Mouse (Mus musculus) neural tube, embryonic 10.5 days (tissue): Measurements from ENCODE around the gene Crtc1.
A peak's percentile ranks its signal among the peaks of the same experiment; 100 is the strongest.

Experiments
- DNase-seq: peaks from one replicate; pipeline ENCODE4 v3.0.0-alpha.2; 2017; ENCODE audit warnings: low spot score; ENCODE audit errors: extremely low spot score

Crtc1 gene

GRCm38 (mm10) chr8:70439055-70439847 is at the start of gene Crtc1:
Gene Crtc1 (minus strand): TSS chr8:70439579.
- peak; percentile 98 for DNase-seq

GRCm38 (mm10) chr8:70488931-70489470 is 49.6 kb upstream of the Crtc1 start:
- peak; percentile 52 for DNase-seq

- peak; percentile 76 for DNase-seq
Observed at GRCm38 (mm10) chr8:70487993-70488796, 48.8 kb upstream of the Crtc1 start.

DNA sequence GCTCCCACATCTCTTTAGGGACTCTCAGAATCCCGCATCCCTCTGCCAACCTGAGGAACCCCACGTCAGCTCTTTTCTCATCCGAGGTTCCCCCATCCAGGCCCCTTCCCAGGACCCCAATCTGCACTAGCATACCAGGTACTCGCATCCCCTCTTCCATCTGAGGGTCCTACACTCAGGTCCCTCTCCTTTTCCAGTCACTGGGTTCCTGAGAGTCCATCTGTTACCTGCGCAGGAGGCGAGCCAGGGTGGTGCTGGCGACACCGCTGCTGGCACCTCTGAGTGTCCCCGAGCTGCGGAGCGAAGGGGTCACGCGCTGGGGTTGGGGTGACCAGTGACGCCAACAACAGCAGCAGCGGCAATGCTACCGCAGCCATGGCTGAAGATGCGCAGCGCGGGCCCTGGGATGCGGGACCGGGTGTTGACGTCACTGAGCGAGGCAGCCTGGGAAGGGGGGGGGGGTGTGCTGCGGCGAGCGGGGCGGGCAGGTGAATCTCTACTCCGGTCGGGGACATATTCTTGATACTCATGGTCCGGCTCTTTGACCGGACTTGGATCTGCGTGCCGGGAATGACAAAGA is 47.7 kb upstream of the Crtc1 start, which contains the start of gene Tmem59l:
Gene Tmem59l, minus strand, starts transcription at position 418 of the 580 bp plus-strand sequence.
- DNase-seq = peak; percentile 37

GRCm38 (mm10) chr8:70486191-70486681 is 46.9 kb upstream of the Crtc1 start:
- no peak for DNase-seq

DNA sequence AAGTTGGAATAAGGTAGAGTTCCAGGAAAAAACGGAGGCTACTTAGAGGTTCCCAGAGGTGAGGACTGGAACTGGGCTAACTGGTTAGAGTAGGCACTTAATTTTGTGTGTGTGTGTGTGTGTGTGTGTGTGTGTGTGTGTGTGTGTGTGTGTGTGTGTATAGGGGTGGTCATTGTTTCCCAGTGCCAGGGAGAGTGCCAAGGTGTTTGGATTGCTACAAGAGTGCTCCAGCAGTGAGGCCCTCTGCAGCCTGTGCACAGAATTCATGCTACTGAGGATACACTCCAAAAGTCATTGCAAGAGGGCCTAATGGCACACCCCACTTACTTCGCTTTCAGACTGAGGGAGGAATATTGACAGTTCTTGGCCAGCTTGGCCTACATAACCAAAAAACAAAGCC is 43.6 kb upstream of the Crtc1 start:
- DNase-seq = no peak

GRCm38 (mm10) chr8:70481908-70482307 is 42.5 kb upstream of the Crtc1 start:
- DNase-seq = no peak

DNA sequence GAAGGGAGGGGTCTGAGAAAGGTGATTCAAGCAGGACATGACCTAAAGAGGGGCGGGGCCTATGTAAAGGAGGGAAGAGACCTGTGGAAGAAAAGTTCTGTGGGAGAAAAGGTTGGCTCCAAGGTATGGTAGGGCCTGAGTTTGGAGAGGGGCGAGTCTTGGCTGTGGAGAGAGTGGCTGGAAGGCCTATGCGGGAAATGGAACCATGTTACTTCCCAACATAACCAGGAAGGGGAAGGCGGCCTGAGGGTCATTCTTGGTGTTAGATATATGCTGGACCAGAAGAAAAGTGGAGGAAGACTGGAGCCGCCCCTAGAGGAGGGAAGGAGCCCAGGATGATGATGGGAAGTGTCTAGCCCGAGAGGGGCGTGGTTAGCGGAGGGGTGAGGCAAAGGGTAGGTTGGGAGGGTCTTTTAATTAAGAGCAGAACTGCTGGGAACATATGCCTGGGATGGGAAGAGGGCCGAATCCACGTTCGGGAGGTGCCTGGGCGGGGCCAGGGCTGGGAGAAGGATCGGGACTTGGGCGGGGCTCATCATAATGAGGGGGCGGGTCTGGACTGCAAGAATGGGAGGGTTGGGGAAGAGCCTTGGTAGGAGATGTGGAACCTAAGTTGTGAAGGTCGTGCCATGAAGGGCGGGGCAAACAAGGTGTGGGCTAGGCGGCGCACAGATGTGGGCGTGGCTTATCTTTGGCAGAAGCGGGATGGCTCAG is 38.0 kb upstream of the Crtc1 start:
- peak; percentile 40 for DNase-seq

- peak; percentile 92 for DNase-seq
Observed at GRCm38 (mm10) chr8:70476333-70477268, 37.2 kb upstream of the Crtc1 start, which contains the start of gene Klhl26. Gene Klhl26 (minus strand): TSS chr8:70476968.

DNA sequence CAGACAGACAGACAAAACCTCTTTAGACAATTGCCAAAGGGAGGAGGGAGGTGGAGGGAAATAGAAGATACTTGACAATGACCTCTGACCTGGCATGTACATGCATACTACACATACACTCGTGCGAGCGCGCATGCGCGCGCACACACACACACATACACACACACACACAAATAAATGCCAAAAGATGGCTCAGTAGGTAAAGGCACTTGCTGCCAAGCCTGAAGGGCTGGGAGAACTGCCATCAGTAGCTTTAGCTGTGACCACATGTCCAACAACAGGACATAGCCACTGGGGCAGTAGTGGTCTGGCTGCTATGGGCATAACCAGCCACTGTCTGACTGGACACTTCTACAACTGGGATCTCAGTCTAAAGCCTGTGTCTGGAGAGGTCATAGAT is 32.5 kb upstream of the Crtc1 start:
- DNase-seq = no peak

DNA sequence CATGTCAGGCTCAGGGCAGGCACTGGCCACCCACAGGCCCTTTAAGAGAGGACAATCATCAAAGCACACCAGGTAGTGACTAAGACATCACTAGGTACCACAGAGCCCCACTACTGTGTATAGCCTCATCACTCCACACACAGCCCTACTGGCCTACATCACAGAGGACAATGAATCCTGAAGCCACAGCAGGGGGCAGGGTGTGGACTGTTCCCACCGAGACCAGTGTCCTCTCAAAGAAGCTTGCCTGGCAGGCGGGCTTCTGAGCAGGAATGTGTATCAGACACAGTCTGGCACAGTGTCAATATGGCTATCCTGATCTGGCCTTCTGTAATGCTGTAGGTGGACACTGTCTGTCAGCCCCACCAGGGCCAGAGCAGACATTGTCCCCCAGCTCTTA is 30.6 kb upstream of the Crtc1 start:
- no peak for DNase-seq

GRCm38 (mm10) chr8:70469295-70469916 is 30.0 kb upstream of the Crtc1 start:
- no peak for DNase-seq

- no peak for DNase-seq
Observed at GRCm38 (mm10) chr8:70468733-70469132, 29.4 kb upstream of the Crtc1 start.

DNA sequence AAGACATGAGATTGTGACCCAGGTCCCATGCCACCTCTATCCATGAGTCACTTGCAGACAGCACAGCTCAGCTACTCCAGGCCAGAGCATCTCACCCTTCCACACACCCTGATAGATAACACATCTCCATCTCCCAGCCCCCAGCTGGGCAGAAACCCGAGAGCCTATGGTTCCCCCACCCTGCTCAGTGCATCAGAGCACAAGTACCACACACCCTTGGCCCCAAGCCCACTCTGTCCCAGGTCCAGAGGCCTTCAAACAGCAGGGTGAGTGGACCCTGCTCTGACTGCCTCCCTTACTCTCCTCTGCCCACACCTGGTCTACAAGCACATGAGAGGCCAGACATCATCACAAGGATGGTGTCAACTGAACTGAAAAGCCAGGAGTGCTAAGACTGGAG is 28.5 kb upstream of the Crtc1 start:
- DNase-seq = no peak

- DNase-seq = no peak
Observed at GRCm38 (mm10) chr8:70467229-70467725, 27.9 kb upstream of the Crtc1 start.

DNA sequence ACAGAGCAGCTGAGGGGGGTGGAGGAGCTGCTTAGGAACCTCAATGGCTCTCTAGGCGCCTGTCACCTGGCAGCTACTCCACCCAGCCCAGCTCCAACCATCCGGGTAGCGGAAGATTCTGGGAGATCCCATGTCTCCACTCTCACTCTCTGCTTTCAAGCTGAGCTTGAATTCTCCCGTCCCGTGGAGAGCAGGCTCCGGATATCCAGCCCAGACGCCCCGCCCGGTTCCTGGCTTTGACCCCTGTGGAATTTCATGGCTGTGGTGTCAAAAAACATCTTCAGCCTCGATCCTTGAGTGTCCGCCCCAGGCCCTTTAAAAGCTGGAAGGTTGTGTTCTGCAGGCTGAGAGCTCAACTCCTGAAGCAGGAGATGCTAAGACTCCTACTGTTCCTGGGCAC is 27.4 kb upstream of the Crtc1 start:
- no peak for DNase-seq

DNA sequence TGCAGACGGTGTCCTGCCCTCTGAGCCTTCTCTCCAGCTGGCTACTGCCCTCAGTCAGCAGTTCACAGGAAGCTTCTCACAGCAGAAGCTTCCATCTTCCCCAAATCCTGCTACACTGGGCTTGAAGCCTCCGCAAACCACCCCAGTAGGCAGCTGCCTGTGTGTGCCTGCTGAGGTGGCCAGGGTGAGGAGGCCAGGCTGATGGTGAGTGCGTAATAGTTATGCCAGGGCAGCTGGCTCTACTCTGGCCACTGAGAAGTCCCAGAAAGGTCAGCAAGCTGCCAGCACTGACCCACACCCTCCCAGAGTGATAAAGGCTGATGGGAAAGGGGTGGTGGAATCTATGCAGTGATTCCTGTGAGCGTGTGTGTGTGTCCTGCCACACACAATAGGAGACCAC is 26.9 kb upstream of the Crtc1 start:
- no peak for DNase-seq

GRCm38 (mm10) chr8:70465701-70466100 is 26.3 kb upstream of the Crtc1 start:
- DNase-seq = no peak

- DNase-seq = no peak
Observed at GRCm38 (mm10) chr8:70464162-70464561, 24.8 kb upstream of the Crtc1 start.
